Mouse (Mus musculus) cerebellum, adult 9-11 months (tissue): ENCODE results near the gene Napsa.

Experiments used
- DNase-seq: peaks from one replicate; pipeline ENCODE4 v3.0.0; 2022

Napsa gene

DNA sequence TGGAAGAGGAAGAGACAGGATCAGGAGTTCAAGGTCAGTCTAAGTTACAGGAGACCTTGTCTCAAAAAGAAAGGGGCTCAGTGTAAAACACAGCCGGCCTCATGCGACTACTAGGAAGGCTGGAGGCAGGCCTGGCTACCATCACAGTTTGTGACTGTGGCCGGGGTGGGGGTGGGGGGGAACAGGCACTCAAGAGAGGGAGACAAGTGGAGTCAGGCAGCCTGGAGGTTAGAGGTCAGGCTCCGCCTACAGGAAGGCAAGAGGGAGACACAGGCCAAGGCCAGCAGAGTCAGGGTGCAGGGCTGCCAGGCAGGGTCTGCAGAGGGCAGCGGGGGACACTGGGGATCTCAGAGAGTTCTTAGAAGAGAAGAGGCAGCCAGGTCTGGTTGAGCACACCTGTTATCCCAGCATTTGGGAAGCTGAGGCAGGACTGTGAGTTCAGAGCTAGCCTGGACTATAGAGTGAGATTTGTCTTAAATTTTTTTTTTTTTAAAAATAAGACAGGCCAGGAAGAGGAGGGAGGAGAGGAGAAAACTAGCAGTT, 24.9 kb downstream of the Napsa start:
- DNase-seq = peak; percentile 64

DNA sequence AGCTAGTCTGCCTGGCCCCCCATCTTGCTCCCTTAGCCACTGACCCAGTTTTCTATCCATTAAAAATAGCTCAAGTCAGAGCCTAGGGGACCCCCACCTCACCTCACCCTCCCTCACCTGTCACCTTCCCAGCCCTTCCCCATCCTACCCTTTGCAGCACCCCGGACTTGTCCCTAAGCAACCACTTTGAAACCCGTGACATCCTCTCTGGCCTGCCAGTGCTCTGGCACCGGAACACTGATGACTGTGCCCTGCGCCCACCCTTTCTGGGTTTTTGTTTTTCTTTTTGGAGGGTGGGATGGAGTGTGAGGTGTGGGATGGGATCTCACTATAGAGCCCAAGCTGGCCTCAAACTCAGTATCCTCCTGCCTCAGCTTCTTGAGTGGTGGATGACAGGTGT, 25.5 kb downstream of the Napsa start:
- DNase-seq = peak; percentile 54

DNA sequence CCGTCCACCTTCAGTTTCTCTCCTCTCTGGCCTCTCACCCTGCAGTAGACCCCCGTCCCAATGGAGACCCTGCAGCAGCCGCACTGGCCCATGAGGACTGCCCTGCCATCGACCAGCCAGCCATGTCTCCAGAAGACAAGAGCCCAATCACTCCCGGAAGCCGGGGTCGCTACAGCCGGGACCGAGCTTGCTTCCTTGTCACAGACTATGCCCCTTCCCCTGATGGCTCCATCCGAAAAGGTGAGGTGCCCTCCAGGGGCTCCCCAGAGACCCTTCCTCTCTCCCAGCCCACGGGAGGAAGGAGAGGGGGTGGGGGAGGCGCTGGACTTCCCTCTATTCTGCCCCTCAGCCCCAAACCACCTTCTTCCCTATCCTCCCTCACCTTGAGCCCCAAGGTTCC, 26.2 kb downstream of the Napsa start:
- peak; percentile 67 for DNase-seq

DNA sequence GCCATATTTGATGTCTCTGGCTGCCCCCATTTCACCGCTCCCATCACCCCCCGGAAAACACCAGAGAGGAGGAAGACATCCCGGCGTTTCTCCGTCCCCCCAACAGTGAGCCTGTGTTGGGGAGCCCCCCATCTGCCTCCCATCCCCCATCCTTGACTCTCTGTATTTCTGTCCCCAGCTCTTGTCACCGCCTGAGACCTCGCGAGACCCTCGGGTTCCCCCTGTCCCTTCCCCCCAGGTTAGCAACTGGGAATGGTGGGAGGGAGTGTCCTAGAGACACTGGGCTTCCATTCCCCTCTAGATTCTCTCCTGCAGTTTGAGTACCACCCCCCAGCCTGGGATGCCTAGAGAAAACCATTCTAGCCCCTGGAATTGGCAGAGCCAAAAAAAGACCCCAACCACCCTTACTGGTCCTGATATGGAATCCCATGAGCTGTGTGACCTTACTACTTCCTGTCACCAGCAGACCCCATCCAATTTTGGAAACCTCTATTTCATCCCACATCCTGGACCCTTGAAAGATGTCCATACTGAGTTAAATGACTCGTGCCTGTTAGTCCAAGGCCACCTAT, 28.6 kb downstream of the Napsa start:
- DNase-seq = peak; percentile 64

DNA sequence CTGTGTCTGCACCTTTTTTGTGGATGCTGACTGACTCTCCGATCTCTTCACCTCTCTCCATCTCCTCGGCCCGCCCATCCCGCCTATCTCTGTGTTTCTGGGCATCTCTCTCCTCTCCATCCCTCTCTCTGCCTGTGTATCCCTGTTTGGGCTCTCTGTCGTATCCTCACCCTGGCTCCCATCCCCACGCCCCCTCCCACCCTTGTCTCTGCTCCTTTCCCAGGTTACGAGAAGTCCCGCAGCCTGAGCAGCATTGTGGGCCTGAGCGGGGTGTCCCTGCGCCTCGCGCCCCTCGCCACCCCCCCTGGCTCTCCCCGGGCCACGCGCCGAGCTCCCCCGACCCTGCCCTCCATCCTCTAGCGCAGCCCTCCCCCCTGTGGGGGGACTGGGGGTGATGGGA, 29.5 kb downstream of the Napsa start:
- DNase-seq = peak; percentile 63

DNA sequence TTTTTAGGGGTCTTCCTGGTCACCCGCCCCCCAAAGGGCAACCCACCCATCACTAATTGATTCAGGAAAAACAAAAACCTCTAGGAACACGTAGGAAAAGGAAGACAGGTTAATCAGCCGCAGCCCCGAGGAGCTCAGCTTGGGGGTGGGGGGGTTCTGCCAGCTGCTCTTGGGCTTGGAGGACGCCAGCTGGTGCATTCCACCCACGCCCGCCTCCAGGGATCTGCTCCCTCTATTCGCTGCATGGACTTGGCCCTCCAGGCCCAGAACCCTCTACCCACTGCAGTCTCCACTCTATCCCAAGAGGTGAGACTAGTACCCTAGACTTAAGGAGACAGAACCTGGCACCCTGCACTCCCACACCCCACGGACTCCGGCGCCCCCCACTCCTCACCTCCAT, 30.3 kb downstream of the Napsa start:
- DNase-seq = peak; percentile 89

DNA sequence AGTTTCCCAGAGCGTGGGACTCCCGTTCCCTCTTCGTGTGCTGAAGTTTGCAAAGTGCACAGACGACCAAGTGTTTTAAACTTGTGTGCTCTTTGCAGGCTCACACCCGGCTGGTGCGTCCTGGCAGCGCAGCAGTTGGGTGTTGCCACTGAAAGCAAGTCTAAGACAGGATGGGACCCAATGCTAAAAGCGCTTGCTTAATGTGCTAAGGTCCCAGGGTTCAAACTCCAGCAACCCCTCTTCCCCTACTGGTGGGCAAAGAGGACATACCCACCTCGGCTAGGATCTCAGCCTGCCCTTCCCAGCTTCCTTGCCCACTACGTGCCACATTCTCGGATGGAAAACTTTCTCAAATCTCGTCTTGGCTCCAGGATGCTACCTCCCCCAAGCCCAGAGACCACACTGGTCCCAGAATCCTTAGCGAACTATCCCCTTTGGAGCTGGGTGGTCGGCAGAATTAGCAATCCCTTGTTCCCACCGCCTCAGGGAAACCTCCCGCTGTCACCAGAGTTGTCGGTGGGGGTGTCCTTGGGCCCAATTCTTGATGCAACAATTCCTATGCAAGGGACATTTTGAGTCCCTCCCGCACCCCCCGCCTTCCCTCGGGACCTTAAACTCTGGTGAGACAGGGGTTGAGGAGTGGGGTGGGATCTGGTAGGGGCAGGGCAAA, 31.1 kb downstream of the Napsa start:
- DNase-seq = peak; percentile 62

DNA sequence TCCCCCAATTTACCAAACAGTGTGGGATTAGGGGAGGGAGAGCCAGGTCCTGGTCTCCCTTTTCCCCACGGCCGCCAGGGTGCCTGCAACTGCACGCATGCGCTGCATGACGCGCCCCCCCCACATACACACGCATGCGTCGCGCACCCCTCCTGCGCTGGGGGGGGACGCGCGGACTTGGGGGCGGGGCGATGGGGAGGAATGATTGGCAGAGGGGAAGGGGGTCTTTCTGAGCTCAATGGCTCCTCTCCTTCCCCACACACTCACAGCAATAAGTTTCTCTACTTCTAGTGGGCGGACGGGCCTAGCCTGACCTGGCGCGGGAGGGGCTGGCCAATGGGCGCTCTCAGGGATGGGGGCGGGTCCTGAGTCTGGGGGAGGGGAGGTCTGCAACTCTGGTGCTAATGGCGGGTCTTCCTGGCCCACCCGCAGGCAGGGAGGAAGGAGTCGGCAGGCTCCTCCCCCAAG, 32.0 kb downstream of the Napsa start:
- DNase-seq = peak; percentile 77

DNA sequence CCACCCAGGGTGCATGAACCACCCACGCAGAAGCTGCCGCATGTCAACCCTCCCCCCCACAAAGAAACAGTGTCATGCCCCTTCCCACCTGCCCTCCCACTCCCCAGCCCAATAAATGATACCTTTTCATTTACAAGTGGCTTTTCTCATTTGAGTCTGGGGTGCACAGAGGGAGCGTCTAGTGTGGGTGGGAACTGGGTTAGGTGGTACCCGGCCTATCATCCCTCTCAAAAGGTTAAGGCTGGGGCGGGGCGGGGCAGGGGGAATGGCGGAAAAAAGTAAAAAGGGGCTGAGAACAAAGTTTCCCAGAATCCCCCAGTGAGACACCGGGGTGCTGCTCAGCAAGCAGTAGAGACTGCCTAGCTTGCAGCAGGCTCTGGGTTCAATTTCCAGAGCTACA, 32.4 kb downstream of the Napsa start:
- peak; percentile 41 for DNase-seq

DNA sequence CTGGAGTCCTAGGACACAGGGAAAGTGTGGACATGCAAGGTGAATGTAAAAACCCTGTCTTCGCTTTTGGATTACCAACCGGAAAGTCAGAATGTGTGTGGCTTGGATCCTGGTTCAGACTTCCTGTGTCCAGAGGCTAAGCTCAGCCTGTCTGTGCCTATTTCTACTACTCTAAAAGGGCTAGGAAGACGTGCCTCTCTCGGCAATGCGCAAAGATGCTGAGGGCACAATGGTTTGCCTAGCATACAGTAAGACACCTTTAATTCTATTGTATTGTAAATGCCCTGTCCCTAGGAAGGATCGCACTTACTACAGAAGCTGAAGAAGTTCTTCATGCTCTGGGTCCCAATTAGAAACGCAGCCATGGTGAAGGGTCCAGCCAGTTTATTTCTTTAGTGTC, 33.3 kb downstream of the Napsa start:
- peak; percentile 28 for DNase-seq

DNA sequence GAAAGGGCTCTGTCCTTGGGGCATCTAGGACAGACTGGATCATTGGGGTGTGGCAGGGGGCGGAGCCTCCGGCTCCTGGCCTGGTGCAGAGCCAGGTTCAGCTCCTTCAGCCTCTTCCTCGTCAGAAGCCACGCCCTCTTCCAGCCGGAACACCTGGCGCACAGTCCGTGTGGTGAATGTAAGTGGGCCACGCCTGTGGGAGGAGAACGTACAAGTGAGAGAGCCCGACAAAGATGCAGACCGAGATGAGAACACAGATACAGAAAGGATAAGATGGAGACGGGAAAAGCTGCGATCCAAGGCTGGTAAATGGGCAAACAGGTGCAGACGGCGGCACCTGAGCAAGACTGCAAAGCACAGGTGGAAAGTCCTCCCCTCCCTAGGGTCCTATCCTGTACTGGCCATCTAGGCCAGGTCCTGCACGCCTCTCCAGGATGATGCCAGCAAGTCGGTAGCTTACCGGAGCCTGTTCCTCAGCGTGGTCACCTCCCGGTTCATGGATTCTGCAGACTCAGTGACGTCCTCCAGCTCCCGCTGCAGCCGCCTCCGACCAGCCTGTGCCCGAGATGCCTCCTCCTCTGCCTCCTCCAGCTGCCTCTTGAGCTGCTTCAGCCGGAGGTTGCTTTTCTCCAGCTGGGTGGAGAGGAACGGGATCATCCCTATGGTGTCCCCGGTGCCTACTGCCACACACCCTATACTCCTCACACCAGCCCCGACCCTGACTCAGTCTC, 34.2 kb downstream of the Napsa start:
- peak; percentile 81 for DNase-seq

DNA sequence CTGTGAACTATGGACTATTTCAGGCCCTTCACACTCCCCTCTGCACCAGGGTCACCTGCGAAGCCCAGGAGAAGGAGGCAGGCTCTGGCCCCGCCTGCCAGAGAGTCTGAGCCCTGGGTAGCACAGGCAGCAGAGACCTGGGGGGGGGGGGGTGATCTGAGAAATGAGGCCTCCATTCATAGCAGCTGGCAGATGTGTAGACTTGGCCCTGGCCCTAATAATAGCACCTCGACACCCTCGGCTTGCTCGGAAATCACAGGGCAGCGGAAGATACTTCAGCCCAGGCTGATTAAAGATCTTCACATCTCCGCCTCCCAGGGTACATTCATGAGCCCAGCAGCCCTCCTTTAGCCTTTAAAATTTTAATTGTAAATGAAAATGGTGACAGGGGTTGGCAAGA, 40.0 kb downstream of the Napsa start:
- no peak for DNase-seq

DNA sequence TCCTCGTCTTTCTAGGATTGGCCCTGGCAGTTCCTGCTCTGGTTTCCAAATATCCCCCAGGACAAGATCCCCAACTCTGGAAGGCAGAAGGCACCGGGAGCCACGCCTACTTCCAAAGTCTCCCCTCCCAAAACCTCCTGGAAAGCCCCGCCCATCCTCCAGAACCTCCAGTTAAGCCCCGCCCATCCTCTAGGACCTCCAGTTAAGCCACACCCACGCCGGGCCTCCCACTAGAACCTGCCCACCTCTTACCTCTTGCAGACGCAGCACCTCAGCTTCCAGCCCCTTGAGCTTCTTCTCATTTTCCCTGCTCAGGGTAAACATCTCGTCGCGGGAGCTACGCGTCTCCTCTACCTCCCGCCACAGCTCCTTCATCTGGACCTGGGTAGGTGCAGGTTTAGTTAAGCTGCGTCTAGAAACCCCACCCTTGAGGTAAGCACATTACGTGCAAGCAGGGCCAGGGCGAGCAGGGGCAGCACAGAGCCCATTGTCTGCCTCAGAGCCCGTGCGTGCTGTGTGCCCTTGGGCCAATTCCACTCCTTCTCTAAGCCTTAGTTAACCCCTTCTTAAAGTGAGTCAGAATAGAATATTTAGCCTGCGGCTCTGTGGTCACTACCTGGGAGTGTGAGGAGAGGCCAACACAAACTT, 42.0 kb downstream of the Napsa start:
- DNase-seq = peak; percentile 67

DNA sequence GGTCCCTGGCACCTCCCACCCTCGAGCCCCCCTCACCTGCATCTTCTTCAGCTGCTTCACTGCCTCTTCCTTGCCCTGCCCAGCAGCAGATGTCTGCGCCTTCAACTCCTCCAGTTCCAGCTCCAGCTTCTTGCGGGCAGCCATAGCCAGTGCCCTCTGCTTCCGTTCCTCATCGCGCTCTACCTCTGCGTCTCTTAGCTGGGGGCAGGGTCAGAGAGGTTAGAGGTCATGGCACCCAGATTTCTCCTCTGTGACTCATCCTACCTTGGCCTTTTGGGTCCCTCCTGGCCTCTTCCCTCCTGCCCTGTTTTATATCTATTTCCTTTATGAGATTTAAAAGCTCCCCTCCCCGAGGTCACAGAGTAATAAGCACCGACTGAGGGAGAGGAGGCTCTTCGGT, 43.1 kb downstream of the Napsa start:
- DNase-seq = peak; percentile 63

DNA sequence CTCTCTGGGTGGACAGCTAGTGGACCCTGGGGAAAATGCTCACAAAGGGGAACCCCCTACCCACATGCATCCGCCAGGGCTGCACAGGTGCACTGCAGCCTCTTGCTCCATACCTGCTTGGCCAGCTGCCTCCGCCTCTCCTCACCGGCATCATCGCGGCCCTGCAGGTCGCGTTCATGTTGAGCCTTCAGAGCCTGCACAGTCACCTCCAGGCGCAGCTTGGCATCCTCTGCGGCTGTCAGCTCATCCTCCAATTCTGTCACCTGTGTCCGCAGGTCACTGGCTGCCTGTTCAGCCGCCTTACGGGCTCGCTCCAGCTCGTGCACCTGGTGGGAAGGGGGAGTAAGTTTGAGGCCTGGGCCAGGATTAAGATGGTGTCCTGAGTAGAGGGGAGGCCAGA, 43.8 kb downstream of the Napsa start:
- DNase-seq = peak; percentile 82

DNA sequence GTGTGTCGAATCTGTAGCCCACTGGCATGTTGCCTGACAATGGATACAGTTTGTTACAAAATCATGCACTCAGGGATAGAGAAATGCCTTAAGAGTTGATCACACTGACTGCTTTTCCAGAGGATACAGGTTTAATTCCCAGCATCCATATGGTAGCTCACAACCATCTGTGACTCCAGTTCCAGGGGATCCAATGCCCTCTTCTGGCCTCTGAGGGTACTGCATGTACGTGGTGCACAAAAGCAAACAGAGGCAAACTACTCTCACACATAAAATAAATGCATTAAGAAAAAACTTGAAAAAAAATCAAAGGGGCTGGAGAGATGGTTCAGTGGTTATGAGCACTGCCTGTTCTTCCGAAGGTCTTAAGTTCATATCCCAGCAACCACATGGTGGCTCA, 44.9 kb downstream of the Napsa start:
- peak; percentile 45 for DNase-seq

DNA sequence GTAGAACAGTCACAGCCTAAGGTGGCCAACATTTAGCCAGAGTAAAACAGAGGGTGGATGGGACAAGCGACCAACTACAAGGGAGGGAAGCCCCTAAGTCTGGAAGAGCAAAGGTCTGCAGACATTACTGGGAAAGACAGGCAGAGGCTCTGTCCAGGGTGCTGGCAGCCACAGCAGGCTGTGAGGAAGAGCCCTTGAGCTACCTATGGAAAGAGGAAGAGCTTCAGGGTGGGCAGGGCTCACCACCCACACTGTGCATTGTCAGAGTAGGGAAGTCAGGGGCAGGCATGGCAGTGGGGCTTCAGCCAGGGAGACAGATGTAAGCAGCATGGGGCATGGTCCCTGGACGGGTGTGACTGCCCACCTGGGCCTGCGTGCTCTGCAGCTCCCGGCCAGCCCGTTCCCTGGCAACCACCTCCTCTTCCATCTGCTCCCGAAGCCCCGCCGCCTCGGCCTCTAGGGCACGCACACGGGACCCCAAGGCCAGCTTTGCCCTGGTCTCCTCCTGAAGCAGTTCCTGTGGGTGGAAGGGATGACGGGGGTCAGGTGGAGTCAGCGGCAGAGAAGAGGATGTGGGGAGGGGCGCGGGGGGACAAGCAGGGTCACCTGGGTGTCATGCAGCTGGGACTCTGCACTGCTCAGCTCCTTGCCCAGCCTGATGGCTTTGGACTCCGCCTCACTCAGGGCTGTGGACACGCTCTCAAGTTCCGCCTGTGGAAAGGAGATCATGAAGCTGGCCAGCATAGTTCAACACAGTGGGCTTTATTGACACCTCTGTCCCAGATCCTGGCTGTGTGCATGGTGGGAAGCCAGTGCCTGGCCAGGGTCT, 51.7 kb downstream of the Napsa start:
- peak; percentile 84 for DNase-seq

DNA sequence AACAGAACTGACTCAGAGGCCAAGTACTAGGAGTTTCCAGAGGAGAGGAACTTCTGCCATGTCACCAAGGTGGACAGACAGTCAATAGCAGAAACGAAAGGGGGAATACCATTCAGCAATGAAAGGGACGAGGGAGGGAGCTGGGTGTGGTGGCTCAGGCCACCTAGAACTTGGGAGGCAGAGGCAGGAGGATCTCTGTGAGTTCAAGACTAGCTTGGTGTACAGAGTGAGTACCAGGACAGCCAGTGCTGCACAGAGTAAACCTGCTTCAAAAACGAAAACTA, 52.3 kb downstream of the Napsa start:
- DNase-seq = no peak

DNA sequence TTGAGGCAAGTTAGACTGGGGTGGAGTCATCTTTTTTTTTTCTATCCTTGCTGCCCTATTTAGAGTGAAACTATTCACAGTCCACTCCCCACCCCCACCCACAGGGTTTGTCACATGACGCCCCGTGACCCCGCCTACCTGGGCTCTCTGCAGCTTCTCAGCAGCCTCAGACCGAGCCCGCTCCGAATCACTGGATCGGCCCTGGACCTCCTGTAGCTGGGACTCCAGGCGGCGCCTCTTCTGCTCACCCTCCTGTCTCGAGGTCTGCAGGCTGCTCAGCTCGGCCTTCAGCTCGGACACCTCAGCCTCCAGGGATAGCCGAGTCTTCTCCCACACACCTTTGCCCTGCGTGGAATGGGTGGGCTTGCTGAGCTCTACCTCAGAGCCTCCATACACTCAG, 52.6 kb downstream of the Napsa start:
- peak; percentile 92 for DNase-seq

DNA sequence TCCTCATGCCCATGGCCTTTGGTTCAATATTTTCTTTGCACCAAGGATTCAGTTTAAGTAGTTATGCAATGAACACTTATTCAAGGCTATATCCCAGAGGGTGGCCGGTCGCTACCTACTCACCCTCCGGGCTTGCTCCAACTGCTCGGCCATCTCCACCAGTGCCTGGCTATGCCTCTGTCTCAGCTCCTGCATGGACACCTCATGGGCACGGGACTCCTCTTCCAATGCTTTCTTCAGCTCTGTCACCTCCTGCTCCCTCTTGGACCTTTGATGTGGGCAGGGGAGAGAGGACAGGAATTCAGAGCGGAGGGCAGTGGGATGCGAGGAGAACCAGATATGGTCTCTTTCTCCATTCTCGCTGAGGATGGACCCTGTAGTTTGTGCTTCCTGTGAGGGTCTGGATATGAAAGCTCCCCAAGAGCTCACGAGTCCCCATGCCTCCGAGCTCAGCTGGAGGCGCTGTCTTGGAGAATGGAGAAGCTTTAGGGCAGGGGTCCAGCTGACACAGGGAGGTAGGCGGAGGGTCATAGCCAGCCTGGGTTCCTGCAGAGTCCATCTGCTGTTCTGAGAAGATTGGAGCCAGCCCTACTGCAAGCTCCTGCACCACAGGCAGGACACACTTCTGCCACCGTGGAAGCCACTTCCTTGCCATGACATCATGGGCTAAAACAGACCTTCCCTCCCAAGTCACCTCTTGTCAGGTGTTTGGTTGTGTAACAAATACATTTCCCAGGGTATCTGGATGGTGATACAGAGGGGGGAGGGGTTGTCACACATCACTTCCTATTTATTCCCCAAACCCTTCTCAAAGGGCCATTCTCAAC, 53.3 kb downstream of the Napsa start:
- DNase-seq = peak; percentile 97

DNA sequence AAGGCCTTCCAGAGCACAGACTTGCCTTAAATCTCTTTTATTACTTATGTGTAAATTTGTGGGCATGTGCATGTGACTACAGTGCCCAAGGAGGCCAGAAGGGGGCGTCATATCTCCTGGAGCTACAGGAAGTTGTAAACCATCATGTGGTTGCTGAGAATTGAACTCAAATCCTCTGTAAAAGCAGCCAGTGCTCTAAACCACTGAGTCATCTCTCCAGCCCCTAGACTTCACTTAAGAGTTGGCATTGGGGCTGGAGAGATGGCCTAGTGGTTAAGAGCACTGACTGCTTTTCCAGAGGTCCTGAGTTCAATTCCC, 53.8 kb downstream of the Napsa start:
- DNase-seq = no peak

DNA sequence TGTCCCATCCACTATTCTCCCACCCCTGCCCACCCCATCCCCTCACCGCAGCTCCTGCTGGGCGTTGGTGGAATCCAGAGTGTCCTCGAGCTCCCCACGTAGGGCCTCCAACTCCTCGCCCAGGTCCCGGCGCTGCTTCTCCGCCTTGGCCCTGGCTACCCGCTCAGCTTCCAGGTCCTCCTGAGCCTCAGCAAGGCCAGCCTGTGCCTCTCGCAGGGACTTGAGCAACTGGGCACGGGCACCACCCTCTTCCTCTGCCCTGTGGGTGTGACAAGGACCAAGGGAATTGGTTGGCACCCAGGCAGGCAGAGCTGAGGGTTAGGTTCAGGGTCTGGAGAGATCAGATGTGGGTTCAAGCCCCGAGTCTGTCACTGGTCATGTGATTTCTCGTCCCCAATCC, 54.8 kb downstream of the Napsa start:
- DNase-seq = peak; percentile 65
